Mouse (Mus musculus) myocyte (in vitro differentiated cells): ENCODE results near the gene Gm10972. TPM values are rescaled to one million over a fixed set of nuclear protein-coding genes. Genes with fewer than 3 reads are reported as not detected.
"Not testable (repeated sequence)": the region's sequence is repeated elsewhere in the genome, so short reads cannot be mapped to it uniquely, and the experiment has no call there.

Experiments
- H3K27me3 ChIP-seq: one replicate; pipeline ENCODE4 v1.6.1; 2011; ENCODE audit not compliant: control insufficient read depth, insufficient read depth, insufficient read length
- H3K36me3 ChIP-seq: one replicate; pipeline ENCODE4 v1.6.1; 2011; ENCODE audit not compliant: control insufficient read depth, insufficient read depth
- H3K4me2 ChIP-seq: one replicate; pipeline ENCODE4 v1.6.1; 2011; ENCODE audit warnings: low read depth, control low read depth
- H3K4me3 ChIP-seq: one replicate; pipeline ENCODE4 v1.5.1; 2011; ENCODE audit warnings: mild to moderate bottlenecking, control low read depth, moderate library complexity
- H3K79me2 ChIP-seq: one replicate; pipeline ENCODE4 v1.6.1; 2011; ENCODE audit not compliant: control insufficient read depth, insufficient read depth
- H3ac ChIP-seq: one replicate; pipeline ENCODE4 v1.6.1; 2011; ENCODE audit not compliant: control insufficient read depth, insufficient read length
- CEBPB ChIP-seq: IDR thresholded peaks from 2 replicates; pipeline ENCODE4 v1.6.1; 2011; ENCODE audit warnings: mild to moderate bottlenecking, moderate library complexity; ENCODE audit not compliant: poor library complexity, insufficient read depth, severe bottlenecking
- E2F4 ChIP-seq: IDR thresholded peaks from one replicate; pipeline ENCODE4 v1.6.1; 2011; ENCODE audit warnings: mild to moderate bottlenecking, control low read depth, moderate library complexity; ENCODE audit not compliant: insufficient read depth
- MAX ChIP-seq: IDR thresholded peaks from one replicate; pipeline ENCODE4 v1.6.1; 2011; ENCODE audit warnings: low read depth, mild to moderate bottlenecking, control low read depth
- MYOD1 ChIP-seq, 3 experiments: IDR thresholded peaks; one replicate each; pipeline ENCODE4 v1.6.1; 2011; ENCODE audit warnings: control low read depth in 2 of 3, low read depth in 2 of 3, mild to moderate bottlenecking in 2 of 3, moderate library complexity in 1 of 3; ENCODE audit not compliant: insufficient read length in 2 of 3, control insufficient read depth in 1 of 3
- MYOG ChIP-seq, 3 experiments: IDR thresholded peaks; one replicate each; pipeline ENCODE4 v1.6.1; 2011; ENCODE audit warnings: control low read depth in 2 of 3, low read depth in 2 of 3, mild to moderate bottlenecking in 2 of 3; ENCODE audit not compliant: insufficient read length in 2 of 3, control insufficient read depth in 1 of 3, insufficient read depth in 1 of 3
- POLR2A ChIP-seq: IDR thresholded peaks from one replicate; pipeline ENCODE4 v1.6.1; 2011; ENCODE audit warnings: low read depth, mild to moderate bottlenecking, control low read depth, moderate library complexity; ENCODE audit not compliant: insufficient read length
- POLR2AphosphoS2 ChIP-seq: IDR thresholded peaks from one replicate; pipeline ENCODE4 v1.6.1; 2011; ENCODE audit warnings: low read depth, control low read depth; ENCODE audit not compliant: insufficient read length
- REST ChIP-seq: IDR thresholded peaks from one replicate; pipeline ENCODE4 v1.6.1; 2011; ENCODE audit warnings: mild to moderate bottlenecking, control low read depth, moderate library complexity; ENCODE audit not compliant: insufficient read depth, insufficient read length
- SRF ChIP-seq: IDR thresholded peaks from one replicate; pipeline ENCODE4 v1.6.1; 2011; ENCODE audit warnings: low read depth; ENCODE audit not compliant: control insufficient read depth, insufficient read length
- TCF12 ChIP-seq: IDR thresholded peaks from one replicate; pipeline ENCODE4 v1.6.1; 2011; ENCODE audit warnings: mild to moderate bottlenecking, control low read depth; ENCODE audit not compliant: poor library complexity, insufficient read depth, severe bottlenecking
- TCF3 ChIP-seq: IDR thresholded peaks from one replicate; pipeline ENCODE4 v1.6.1; 2011; ENCODE audit warnings: low read depth, control low read depth; ENCODE audit not compliant: insufficient read length
- USF1 ChIP-seq: IDR thresholded peaks from one replicate; pipeline ENCODE4 v1.6.1; 2011; ENCODE audit warnings: low read depth, mild to moderate bottlenecking, control low read depth, moderate library complexity
- polyA plus RNA-seq: library from polyadenylated mRNA; unstranded; fragments of >200 nt; fragmentation: generic; extraction: Trizol; gene quantifications from one replicate; pipeline ENCODE4 v1.2.1, GENCODE M21; 2012; ENCODE audit warnings: missing spikeins

Gene Gm10972
- polyA plus RNA-seq, 1 experiment: not detected

DNA sequence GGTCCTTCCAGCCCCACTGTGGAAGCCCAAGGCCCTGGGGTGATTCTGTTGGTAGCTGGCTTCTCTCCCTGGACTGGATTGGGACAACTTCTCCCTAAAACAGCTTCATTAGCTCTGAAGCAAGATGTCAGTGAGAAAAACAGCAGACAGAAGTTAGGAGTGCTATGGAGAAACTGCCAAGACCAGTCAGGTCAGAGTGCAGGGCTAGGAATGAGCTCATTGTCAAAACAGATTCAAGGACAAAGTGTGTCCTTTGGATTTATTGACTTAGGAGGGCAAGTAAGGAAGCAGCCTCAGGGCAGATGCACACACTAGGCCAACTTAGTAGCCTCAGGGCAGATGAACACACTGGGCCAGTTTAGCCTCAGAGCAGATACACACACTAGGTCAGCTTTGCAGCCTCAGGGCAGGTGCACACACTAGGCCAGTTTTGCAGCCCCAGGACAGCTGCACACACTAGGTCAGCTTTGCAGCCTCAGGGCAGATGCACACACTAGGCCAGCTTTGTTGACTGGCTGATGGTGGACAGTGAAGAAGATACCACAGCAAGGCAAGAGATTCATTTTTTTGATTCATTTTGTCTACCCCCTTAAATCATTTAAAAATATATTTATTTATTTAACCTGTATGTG, 47.8 kb downstream of the Gm10972 start:
- no peaks in the 10 kb centered on the region for H3K36me3 ChIP-seq
- H3K27me3 ChIP-seq: no peaks in the 10 kb centered on the region
- no peak overlapping the region for H3K4me2 ChIP-seq
- H3K79me2 ChIP-seq: no peaks in the 10 kb centered on the region
- TF ChIP-seq MYOG (IDR thresholded peaks at IDR 0.05; ENCODE audit: control insufficient read depth in 1 of 3, insufficient read depth in 1 of 3, insufficient read length in 2 of 3, low read depth in 2 of 3) (no peak), TCF3 (no peak), SRF (no peak), POLR2A (no peak), REST (no peak), MAX (no peak), MYOD1 (IDR thresholded peaks at IDR 0.05; ENCODE audit: control insufficient read depth in 1 of 3, insufficient read length in 2 of 3, low read depth in 2 of 3) (no peak), POLR2AphosphoS2 (no peak), CEBPB (no peak), TCF12 (no peak), E2F4 (no peak), USF1 (no peak)
- H3K4me3 ChIP-seq: no peak overlapping the region
- no peak overlapping the region for H3ac ChIP-seq

DNA sequence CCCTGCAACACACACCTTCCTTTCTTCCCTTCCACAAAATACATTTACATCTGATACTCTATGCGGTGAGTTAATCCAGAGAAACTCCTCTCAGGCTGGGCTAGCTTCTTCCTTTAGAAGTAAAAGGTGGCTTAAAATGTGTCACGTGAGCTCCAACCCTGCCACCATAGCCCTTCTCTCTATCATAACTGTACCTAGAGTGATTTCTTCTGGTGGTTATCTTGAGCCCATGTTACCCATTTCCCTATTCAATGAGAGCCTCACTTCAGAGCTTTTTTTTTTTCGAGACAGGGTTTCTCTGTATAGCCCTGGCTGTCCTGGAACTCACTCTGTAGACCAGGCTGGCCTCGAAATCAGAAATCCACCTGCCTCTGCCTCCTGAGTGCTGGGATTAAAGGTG, 48.8 kb downstream of the Gm10972 start:
- H3K79me2 ChIP-seq, H3ac ChIP-seq, H3K36me3 ChIP-seq, H3K27me3 ChIP-seq, H3K4me3 ChIP-seq, H3K4me2 ChIP-seq: not testable (repeated sequence)

Other genes starting within 250 kb of the Gm10972 start
- gene Lingo4, start 244.6 kb upstream of the Gm10972 start, polyA plus RNA-seq: not detected
- gene Tdrkh, start 229.8 kb upstream of the Gm10972 start, polyA plus RNA-seq: 5.4 TPM
- gene Mrpl9, start 199.8 kb upstream of the Gm10972 start, polyA plus RNA-seq: 75.1 TPM
- gene Oaz3, start 199.2 kb upstream of the Gm10972 start, polyA plus RNA-seq: 0.10 TPM
- 0.11 TPM for gene Celf3, start 164.8 kb upstream of the Gm10972 start, polyA plus RNA-seq
- gene Riiad1, start 162.8 kb upstream of the Gm10972 start, polyA plus RNA-seq: 0.36 TPM
- 17.4 TPM for gene Snx27, start 60.4 kb upstream of the Gm10972 start, polyA plus RNA-seq
- 3.5 TPM for gene Tuft1, start 15.8 kb downstream of the Gm10972 start, polyA plus RNA-seq
- gene Selenbp2, start 50.4 kb downstream of the Gm10972 start, polyA plus RNA-seq: 0.16 TPM
- 0.02 TPM for gene Cgn, start 143.4 kb downstream of the Gm10972 start, polyA plus RNA-seq
- 11.5 TPM for gene Pogz, start 194.5 kb downstream of the Gm10972 start, polyA plus RNA-seq
- 475 TPM for gene Psmb4, start 243.8 kb downstream of the Gm10972 start, polyA plus RNA-seq